13 mouse cellular contexts compared by ENCODE assay signal in genomic region chr9:53397685-53398387, GRCm38 (mm10). TPM values are rescaled to one million over a fixed set of nuclear protein-coding genes. Genes with fewer than 3 reads are reported as not detected.
DNase-seq lines count a peak whose midpoint lies in the region; ATAC-seq and TF ChIP-seq lines count a peak whose summit lies in the region.
"Had no signal": no experiment of that assay in that cellular context is flagged by ENCODE, and none has a peak within 500 bp of the region (broad histone marks: within the 10 kb centered on the region; RNA-seq: fewer than 3 reads in every experiment).

No protein-coding gene starts in this region.

- H3K36me3 ChIP-seq in lung, embryonic 16.5 days (ENCODE audit: control insufficient read depth, insufficient read depth, low read length), result peaks cover 15% of the 10 kb centered on the region
- H3K36me3 ChIP-seq in forebrain, embryonic 16.5 days (ENCODE audit: control insufficient read depth, insufficient read depth), result no peaks in the 10 kb centered on the region
- no peaks in the 10 kb centered on the region for H3K36me3 ChIP-seq in midbrain, postnatal 0 days (ENCODE audit: insufficient read depth, low read length)
- H3K36me3 ChIP-seq: limb, embryonic 12.5 days; neural tube, embryonic 13.5 days had no signal

- 76% methylated on average over 13 of the region's 13 CpGs for WGBS in lung, embryonic 16.5 days
- 84% methylated on average over 13 of the region's 13 CpGs for WGBS in forebrain, embryonic 16.5 days
- 87% methylated on average over 13 of the region's 13 CpGs for WGBS in midbrain, postnatal 0 days

- intact Hi-C loops in heart, postnatal 14 days (cut with DNase I), result loop anchor here (1.0 to 5.0 kb wide), 2 partner anchors 71 to 144 kb away; no protein-coding TSS in a partner anchor

- no peak overlapping the region for H3K27ac ChIP-seq in lung, embryonic 16.5 days (ENCODE audit: low read length)
- no peak overlapping the region for H3K27ac ChIP-seq in forebrain, embryonic 16.5 days (ENCODE audit: low read length)
- H3K27ac ChIP-seq in midbrain, postnatal 0 days (ENCODE audit: low read depth, low read length), result no peak overlapping the region
- H3K27ac ChIP-seq: heart, adult 2 months; hindbrain, embryonic 14.5 days; limb, embryonic 12.5 days; neural tube, embryonic 13.5 days; stomach, postnatal 0 days had no signal

- ATAC-seq in frontal cortex, adult (ENCODE audit: low TSS enrichment), result peak; percentile 55; the same call in 1 of the 2 replicates
- peak; percentile 10; the same call in 1 of the 2 replicates for ATAC-seq in lung, embryonic 16.5 days (ENCODE audit: low read depth)
- ATAC-seq in granulocyte monocyte progenitor cell, adult 5-6 weeks (replicated peaks; ENCODE audit: poor library complexity, severe bottlenecking), result peak; percentile 23; the same call in 1 of the 2 replicates
- no peak for ATAC-seq in forebrain, embryonic 16.5 days
- no peak for ATAC-seq in midbrain, postnatal 0 days (ENCODE audit: low FRiP score)

- peaks cover 3% of the 10 kb centered on the region; the same call in 1 of the 2 replicates for H3K4me1 ChIP-seq in lung, embryonic 16.5 days (replicated peaks; ENCODE audit: control insufficient read depth, insufficient read depth, low read length)
- peaks cover 6% of the 10 kb centered on the region; the same call in 1 of the 2 replicates for H3K4me1 ChIP-seq in forebrain, embryonic 16.5 days (replicated peaks; ENCODE audit: control insufficient read depth, insufficient read depth, low read length)
- no peaks in the 10 kb centered on the region for H3K4me1 ChIP-seq in midbrain, postnatal 0 days (ENCODE audit: insufficient read depth, low read length)

- no peaks in the 10 kb centered on the region for H3K9me3 ChIP-seq in lung, embryonic 16.5 days (ENCODE audit: control insufficient read depth, low read length)
- no peaks in the 10 kb centered on the region for H3K9me3 ChIP-seq in forebrain, embryonic 16.5 days (ENCODE audit: control insufficient read depth, low read length)
- no peaks in the 10 kb centered on the region for H3K9me3 ChIP-seq in midbrain, postnatal 0 days (ENCODE audit: low read length)
- H3K9me3 ChIP-seq: limb, embryonic 12.5 days; neural tube, embryonic 13.5 days had no signal

- H3K27me3 ChIP-seq in lung, embryonic 16.5 days (ENCODE audit: control insufficient read depth, insufficient read depth, low read depth, low read length), result no peaks in the 10 kb centered on the region
- H3K27me3 ChIP-seq in forebrain, embryonic 16.5 days (replicated peaks; ENCODE audit: control insufficient read depth, insufficient read depth, low read length), result no peaks in the 10 kb centered on the region
- no peaks in the 10 kb centered on the region for H3K27me3 ChIP-seq in midbrain, postnatal 0 days (ENCODE audit: insufficient read depth, low read length)
- H3K27me3 ChIP-seq: limb, embryonic 12.5 days; neural tube, embryonic 13.5 days had no signal

- no peak overlapping the region for H3K9ac ChIP-seq in lung, embryonic 16.5 days (ENCODE audit: low read length)
- no peak overlapping the region for H3K9ac ChIP-seq in forebrain, embryonic 16.5 days (replicated peaks; ENCODE audit: low read depth, low read length)
- H3K9ac ChIP-seq in midbrain, postnatal 0 days (replicated peaks; ENCODE audit: low read length, poor library complexity, severe bottlenecking), result no peak overlapping the region
- H3K9ac ChIP-seq: hindbrain, embryonic 14.5 days; limb, embryonic 12.5 days; neural tube, embryonic 13.5 days had no signal

- no peak overlapping the region for H3K4me2 ChIP-seq in lung, embryonic 16.5 days (ENCODE audit: low read depth, low read length)
- no peak overlapping the region for H3K4me2 ChIP-seq in forebrain, embryonic 16.5 days (ENCODE audit: low read length)
- H3K4me2 ChIP-seq in midbrain, postnatal 0 days (ENCODE audit: low read depth, low read length, poor library complexity, severe bottlenecking), result no peak overlapping the region
- H3K4me2 ChIP-seq: hindbrain, embryonic 14.5 days; limb, embryonic 12.5 days; neural tube, embryonic 13.5 days had no signal

- DNase-seq in frontal cortex, postnatal 10 days (ENCODE audit: low spot score in 2 of 2), result no peak
- DNase-seq in lung, postnatal 14 days, result no peak
- DNase-seq in midbrain, postnatal 0 days (ENCODE audit: low spot score), result no peak
- no peak for DNase-seq in heart, postnatal 14 days

- no peak overlapping the region for H3K4me3 ChIP-seq in lung, embryonic 16.5 days (ENCODE audit: low read length)
- no peak overlapping the region for H3K4me3 ChIP-seq in forebrain, embryonic 16.5 days (replicated peaks; ENCODE audit: low read length)
- no peak overlapping the region for H3K4me3 ChIP-seq in midbrain, postnatal 0 days (ENCODE audit: low read depth, low read length)
- H3K4me3 ChIP-seq: heart, adult 2 months; limb, embryonic 12.5 days; neural tube, embryonic 13.5 days had no signal

- no peak for TF ChIP-seq CTCF in midbrain, postnatal 0 days (IDR thresholded peaks at IDR 0.05)

RNA-seq across cellular contexts. Expression of gene 4930550C14Rik, which starts 4.3 kb away (rescaled TPM):
- 1.9 and 2.6 TPM in 2 replicates for polyA plus RNA-seq in lung, embryonic 16.5 days (2015; fragmentation: Nextera tagmentation; extraction: Ambion mirVana)
- total RNA-seq in granulocyte monocyte progenitor cell, adult 5-6 weeks (2014; fragmentation: Nextera tagmentation), result not detected in 2 replicates
- total RNA-seq in granulocyte monocyte progenitor cell, adult 5-6 weeks (2017), result 0.22 TPM in 1 of 2 replicates, not detected in the other
- polyA plus RNA-seq in forebrain, embryonic 16.5 days (2015; fragmentation: Nextera tagmentation; extraction: Ambion mirVana), result 0.22 and 0.30 TPM in 2 replicates
- total RNA-seq in midbrain, postnatal 0 days (2014; rRNA removed), result 0.71 TPM in 1 of 2 replicates, not detected in the other
- 0.36 and 0.49 TPM in 2 replicates for polyA plus RNA-seq in midbrain, postnatal 0 days (2015; fragmentation: Nextera tagmentation; extraction: Ambion mirVana)
- total RNA-seq in heart, postnatal 14 days (2021), result under 1 TPM; 0.36 to 0.41 TPM
- total RNA-seq: heart, adult 2 months had no signal
- polyA plus RNA-seq: hindbrain, embryonic 14.5 days had no signal

RNA-seq across cellular contexts. Expression of gene Kdelc2, which starts 14.0 kb away (rescaled TPM):
- 51.6 and 53.7 TPM in 2 replicates for polyA plus RNA-seq in lung, embryonic 16.5 days (2015; fragmentation: Nextera tagmentation; extraction: Ambion mirVana)
- 7.3 and 14.1 TPM in 2 replicates for total RNA-seq in granulocyte monocyte progenitor cell, adult 5-6 weeks (2014; fragmentation: Nextera tagmentation)
- total RNA-seq in granulocyte monocyte progenitor cell, adult 5-6 weeks (2017), result 11.4 and 12.2 TPM in 2 replicates
- 4.7 and 7.1 TPM in 2 replicates for polyA plus RNA-seq in forebrain, embryonic 16.5 days (2015; fragmentation: Nextera tagmentation; extraction: Ambion mirVana)
- 5.9 TPM in 2 replicates for total RNA-seq in midbrain, postnatal 0 days (2014; rRNA removed)
- 6.4 and 7.0 TPM in 2 replicates for polyA plus RNA-seq in midbrain, postnatal 0 days (2015; fragmentation: Nextera tagmentation; extraction: Ambion mirVana)
- total RNA-seq in heart, postnatal 14 days (2021), result 10 to 100 TPM; 10.9 to 12.3 TPM

Comparison
In these comparisons a context has a peak if more than half of its experiments do, and no peak if none do; other contexts are left out.
1. ATAC-seq: peak in frontal cortex, adult (single experiment), lung, embryonic 16.5 days (single experiment) and granulocyte monocyte progenitor cell, adult 5-6 weeks (single experiment); none in forebrain, embryonic 16.5 days (single experiment) and midbrain, postnatal 0 days (single experiment).